Mouse (Mus musculus): Measurements from ENCODE around the gene Zcchc8. TPM values are rescaled to one million over a fixed set of nuclear protein-coding genes. Genes with fewer than 3 reads are reported as not detected.
A peak's percentile ranks its signal among the peaks of the same experiment; 100 is the strongest.

Zcchc8 gene
- polyA plus RNA-seq, 1 experiment from 2014 or later: 73.6 TPM

GRCm38 (mm10) chr5:123683043-123683376 is 37.9 kb downstream of the Zcchc8 start:
- Histone ChIP-seq H3K9me3 (replicated peaks) (no peaks in the 10 kb centered on the region), H3K4me2 (replicated peaks) (peak overlapping the region; percentile 79), H3K27ac (replicated peaks) (peak overlapping the region; percentile 92), H3K36me3 (no peaks in the 10 kb centered on the region), H3K4me3 (replicated peaks) (peak overlapping the region; percentile 86), H3K27me3 (no peaks in the 10 kb centered on the region), H3K9ac (no peak overlapping the region), H3K4me1 (peaks cover 21% of the 10 kb centered on the region)
- ATAC-seq (ENCODE audit: insufficient number of reproducible peaks, low FRiP score, low TSS enrichment, low read depth): no peak
- WGBS: 3% methylated on average over 6 of the region's 6 CpGs

- H3K27me3 ChIP-seq: no peaks in the 10 kb centered on the region
- ATAC-seq (ENCODE audit: insufficient number of reproducible peaks, low FRiP score, low TSS enrichment, low read depth): no peak
- H3K27ac ChIP-seq (replicated peaks): 0 out of 2 replicates have a peak overlapping the region, but pooled peaks have one; percentile 92
- no peak overlapping the region for H3K9ac ChIP-seq
- 38% methylated on average over 4 of the region's 4 CpGs for WGBS
- H3K4me3 ChIP-seq (replicated peaks): peak overlapping the region; percentile 86
- H3K9me3 ChIP-seq (replicated peaks): no peaks in the 10 kb centered on the region
- no peaks in the 10 kb centered on the region for H3K36me3 ChIP-seq
- H3K4me2 ChIP-seq (replicated peaks): peak overlapping the region; percentile 79
- peaks cover 22% of the 10 kb centered on the region for H3K4me1 ChIP-seq
Measured at GRCm38 (mm10) chr5:123682372-123682771, 38.5 kb downstream of the Zcchc8 start.

- peak overlapping the region; percentile 49; the same call in 1 of the 2 replicates for H3K27ac ChIP-seq (replicated peaks)
- no peak for ATAC-seq (ENCODE audit: insufficient number of reproducible peaks, low FRiP score, low TSS enrichment, low read depth)
Measured at GRCm38 (mm10) chr5:123679546-123680263, 41.2 kb downstream of the Zcchc8 start.

GRCm38 (mm10) chr5:123679106-123679505 is 41.8 kb downstream of the Zcchc8 start:
- no peaks in the 10 kb centered on the region for H3K9me3 ChIP-seq (replicated peaks)
- no peak for ATAC-seq (ENCODE audit: insufficient number of reproducible peaks, low FRiP score, low TSS enrichment, low read depth)
- 80% methylated on average over 3 of the region's 3 CpGs for WGBS

More at GRCm38 (mm10) chr5:123679546-123680263, 41.2 kb downstream of the Zcchc8 start:
- H3K4me3 ChIP-seq (replicated peaks): no peak overlapping the region
- no peak overlapping the region; the same call in 1 of the 2 replicates for H3K4me2 ChIP-seq (replicated peaks)
- H3K9me3 ChIP-seq (replicated peaks): no peaks in the 10 kb centered on the region
- H3K4me1 ChIP-seq: peaks cover 23% of the 10 kb centered on the region
- H3K36me3 ChIP-seq: no peaks in the 10 kb centered on the region
- H3K27me3 ChIP-seq: no peaks in the 10 kb centered on the region
- no peak overlapping the region for H3K9ac ChIP-seq
- 21% methylated on average over 5 of the region's 5 CpGs for WGBS

GRCm38 (mm10) chr5:123675717-123676116 is 45.2 kb downstream of the Zcchc8 start:
- Histone ChIP-seq H3K27me3 (no peaks in the 10 kb centered on the region), H3K36me3 (no peaks in the 10 kb centered on the region), H3K9ac (no peak overlapping the region), H3K9me3 (replicated peaks) (no peaks in the 10 kb centered on the region), H3K4me3 (replicated peaks) (no peak overlapping the region), H3K27ac (replicated peaks) (no peak overlapping the region), H3K4me2 (replicated peaks) (no peak overlapping the region), H3K4me1 (peaks cover 20% of the 10 kb centered on the region)
- WGBS: 77% methylated on average over 9 of the region's 9 CpGs
- no peak for ATAC-seq (ENCODE audit: insufficient number of reproducible peaks, low FRiP score, low TSS enrichment, low read depth)

More at GRCm38 (mm10) chr5:123679106-123679505, 41.8 kb downstream of the Zcchc8 start:
- Histone ChIP-seq H3K4me2 (replicated peaks) (no peak overlapping the region), H3K27me3 (no peaks in the 10 kb centered on the region), H3K4me3 (replicated peaks) (no peak overlapping the region), H3K4me1 (peaks cover 23% of the 10 kb centered on the region), H3K9ac (no peak overlapping the region), H3K36me3 (no peaks in the 10 kb centered on the region), H3K27ac (replicated peaks) (0 out of 2 replicates have a peak overlapping the region, but pooled peaks have one; percentile 49)

GRCm38 (mm10) chr5:123675221-123675620 is 45.7 kb downstream of the Zcchc8 start:
- Histone ChIP-seq H3K9ac (no peak overlapping the region), H3K4me2 (replicated peaks) (no peak overlapping the region), H3K9me3 (replicated peaks) (no peaks in the 10 kb centered on the region), H3K4me3 (replicated peaks) (no peak overlapping the region), H3K36me3 (no peaks in the 10 kb centered on the region), H3K27me3 (no peaks in the 10 kb centered on the region), H3K4me1 (peaks cover 25% of the 10 kb centered on the region), H3K27ac (replicated peaks) (no peak overlapping the region)
- no peak for ATAC-seq (ENCODE audit: insufficient number of reproducible peaks, low FRiP score, low TSS enrichment, low read depth)
- 32% methylated on average over 3 of the region's 3 CpGs for WGBS

GRCm38 (mm10) chr5:123671473-123671820 is 49.5 kb downstream of the Zcchc8 start:
- Histone ChIP-seq H3K36me3 (no peaks in the 10 kb centered on the region), H3K27ac (replicated peaks) (peak overlapping the region; percentile 74), H3K9me3 (replicated peaks) (no peaks in the 10 kb centered on the region), H3K4me3 (replicated peaks) (peak overlapping the region; percentile 7; the same call in 1 of the 2 replicates), H3K4me2 (replicated peaks) (no peak overlapping the region), H3K27me3 (no peaks in the 10 kb centered on the region), H3K9ac (no peak overlapping the region), H3K4me1 (peaks cover 18% of the 10 kb centered on the region)
- WGBS: 65% methylated on average over 3 of the region's 3 CpGs
- no peak for ATAC-seq (ENCODE audit: insufficient number of reproducible peaks, low FRiP score, low TSS enrichment, low read depth)

- H3K9ac ChIP-seq: no peak overlapping the region
- 16% methylated on average over 14 of the region's 14 CpGs for WGBS
Measured at GRCm38 (mm10) chr5:123670800-123671472, 50.0 kb downstream of the Zcchc8 start.

GRCm38 (mm10) chr5:123669991-123670799 is 50.7 kb downstream of the Zcchc8 start:
- Histone ChIP-seq H3K27ac (replicated peaks) (peak overlapping the region; percentile 74), H3K36me3 (no peaks in the 10 kb centered on the region), H3K9me3 (replicated peaks) (no peaks in the 10 kb centered on the region), H3K4me1 (peaks cover 18% of the 10 kb centered on the region), H3K4me3 (replicated peaks) (no peak overlapping the region), H3K27me3 (no peaks in the 10 kb centered on the region), H3K9ac (no peak overlapping the region), H3K4me2 (replicated peaks) (peak overlapping the region; percentile 19)
- 46% methylated on average over 9 of the region's 9 CpGs for WGBS
- no peak for ATAC-seq (ENCODE audit: insufficient number of reproducible peaks, low FRiP score, low TSS enrichment, low read depth)

More at GRCm38 (mm10) chr5:123670800-123671472, 50.0 kb downstream of the Zcchc8 start:
- Histone ChIP-seq H3K9me3 (replicated peaks) (no peaks in the 10 kb centered on the region), H3K36me3 (no peaks in the 10 kb centered on the region), H3K4me3 (replicated peaks) (peak overlapping the region; percentile 7), H3K4me1 (peaks cover 18% of the 10 kb centered on the region), H3K27me3 (no peaks in the 10 kb centered on the region), H3K27ac (replicated peaks) (peak overlapping the region; percentile 74), H3K4me2 (replicated peaks) (peak overlapping the region; percentile 19)
- no peak; the same call in 1 of the 2 replicates for ATAC-seq (ENCODE audit: insufficient number of reproducible peaks, low FRiP score, low TSS enrichment, low read depth)

- Histone ChIP-seq H3K27ac (replicated peaks) (no peak overlapping the region), H3K27me3 (no peaks in the 10 kb centered on the region), H3K36me3 (no peaks in the 10 kb centered on the region), H3K4me2 (replicated peaks) (no peak overlapping the region), H3K9ac (no peak overlapping the region), H3K4me1 (peaks cover 18% of the 10 kb centered on the region), H3K4me3 (replicated peaks) (no peak overlapping the region), H3K9me3 (replicated peaks) (no peaks in the 10 kb centered on the region)
- WGBS: 81% methylated on average over 12 of the region's 12 CpGs
- no peak for ATAC-seq (ENCODE audit: insufficient number of reproducible peaks, low FRiP score, low TSS enrichment, low read depth)
Measured at GRCm38 (mm10) chr5:123667915-123668314, 53.0 kb downstream of the Zcchc8 start.

- no peaks in the 10 kb centered on the region for H3K9me3 ChIP-seq (replicated peaks)
- no peaks in the 10 kb centered on the region for H3K36me3 ChIP-seq
- 80% methylated on average over 7 of the region's 7 CpGs for WGBS
- no peak overlapping the region for H3K9ac ChIP-seq
- H3K27ac ChIP-seq (replicated peaks): no peak overlapping the region
- ATAC-seq (ENCODE audit: insufficient number of reproducible peaks, low FRiP score, low TSS enrichment, low read depth): no peak
- peaks cover 12% of the 10 kb centered on the region for H3K4me1 ChIP-seq
- no peaks in the 10 kb centered on the region for H3K27me3 ChIP-seq
- H3K4me2 ChIP-seq (replicated peaks): no peak overlapping the region
- H3K4me3 ChIP-seq (replicated peaks): no peak overlapping the region
Measured at GRCm38 (mm10) chr5:123665956-123666355, 54.9 kb downstream of the Zcchc8 start.

All from embryonic facial prominence, embryonic 15.5 days (tissue).